25 mouse cellular contexts compared by ENCODE assay signal in the genomic region with DNA sequence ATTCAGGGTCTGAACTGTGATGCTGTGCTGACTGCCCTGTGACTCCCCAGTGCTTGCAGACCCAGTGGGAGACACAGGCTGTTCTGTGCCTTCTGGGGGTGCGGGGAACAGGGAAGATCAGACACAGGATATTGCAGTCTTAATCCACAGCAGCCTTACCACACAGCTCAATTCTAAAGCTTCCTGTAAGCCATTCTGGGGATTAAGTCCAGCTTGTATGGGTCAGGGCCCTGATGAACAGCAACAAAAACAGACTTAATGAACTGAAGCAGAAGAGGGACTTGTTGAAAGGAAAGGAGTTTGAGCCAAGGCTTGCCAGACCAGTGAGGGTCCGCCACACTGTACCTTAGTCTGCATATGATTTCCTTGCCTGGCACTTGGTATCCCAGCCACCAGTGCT. TPM values are rescaled to one million over a fixed set of nuclear protein-coding genes. Genes with fewer than 3 reads are reported as not detected.
DNase-seq lines count a peak whose midpoint lies in the region; ATAC-seq and TF ChIP-seq lines count a peak whose summit lies in the region.
"Had no signal": no experiment of that assay in that cellular context is flagged by ENCODE, and none has a peak within 500 bp of the region (broad histone marks: within the 10 kb centered on the region; RNA-seq: fewer than 3 reads in every experiment).

No protein-coding gene starts in this region.

- WGBS in hindbrain, embryonic 16.5 days: 74% methylated on average over 2 of the region's 2 CpGs
- WGBS in hindbrain, embryonic 11.5 days: 86% methylated on average over 2 of the region's 2 CpGs
- 37% methylated on average over 2 of the region's 2 CpGs for WGBS in midbrain, embryonic 13.5 days
- WGBS in midbrain, embryonic 15.5 days: 41% methylated on average over 2 of the region's 2 CpGs
- WGBS in intestine, embryonic 15.5 days: 87% methylated on average over 2 of the region's 2 CpGs

- H3K4me3 ChIP-seq in hindbrain, embryonic 16.5 days (ENCODE audit: low read length): no peak overlapping the region
- H3K4me3 ChIP-seq in hindbrain, embryonic 11.5 days (ENCODE audit: low read depth, low read length): no peak overlapping the region
- no peak overlapping the region for H3K4me3 ChIP-seq in midbrain, embryonic 13.5 days (replicated peaks)
- no peak overlapping the region for H3K4me3 ChIP-seq in midbrain, embryonic 15.5 days
- H3K4me3 ChIP-seq in intestine, embryonic 15.5 days (replicated peaks): no peak overlapping the region
- no peak overlapping the region for H3K4me3 ChIP-seq in left cerebral cortex, adult 2 months
- H3K4me3 ChIP-seq: embryonic facial prominence, embryonic 12.5 days; forebrain, embryonic 13.5 days; heart, embryonic 10.5 days; hindbrain, embryonic 13.5 days had no signal

- DNase-seq in hindbrain, embryonic 11.5 days (ENCODE audit: low spot score): no peak
- no peak for DNase-seq in left cerebral cortex, adult 2 months (ENCODE audit: extremely low spot score in 1 of 2, low spot score in 2 of 2)
- DNase-seq: adrenal gland, postnatal 25 days; cerebellum, adult 11 months; cerebellum, adult 9-10 months; cerebellum, postnatal 25 days; gastrocnemius, postnatal 36 days; heart, adult 18-20 months; heart, postnatal 10 days; heart, postnatal 4 days had no signal

- H3K4me1 ChIP-seq in hindbrain, embryonic 16.5 days (ENCODE audit: control insufficient read depth, insufficient read depth, low read depth, low read length): peaks cover 22% of the 10 kb centered on the region
- H3K4me1 ChIP-seq in hindbrain, embryonic 11.5 days (replicated peaks; ENCODE audit: control insufficient read depth, insufficient read depth, low read length): peaks cover 2% of the 10 kb centered on the region
- peaks cover 45% of the 10 kb centered on the region for H3K4me1 ChIP-seq in midbrain, embryonic 13.5 days (replicated peaks)
- H3K4me1 ChIP-seq in midbrain, embryonic 15.5 days: peaks cover 23% of the 10 kb centered on the region
- no peaks in the 10 kb centered on the region for H3K4me1 ChIP-seq in intestine, embryonic 15.5 days (replicated peaks)
- H3K4me1 ChIP-seq: embryonic facial prominence, embryonic 12.5 days had no signal

- H3K9ac ChIP-seq in hindbrain, embryonic 16.5 days (ENCODE audit: low read depth, low read length): no peak overlapping the region
- no peak overlapping the region for H3K9ac ChIP-seq in hindbrain, embryonic 11.5 days (ENCODE audit: low read depth, low read length)
- H3K9ac ChIP-seq in midbrain, embryonic 13.5 days (replicated peaks): no peak overlapping the region
- H3K9ac ChIP-seq in midbrain, embryonic 15.5 days: no peak overlapping the region
- no peak overlapping the region for H3K9ac ChIP-seq in intestine, embryonic 15.5 days
- H3K9ac ChIP-seq: embryonic facial prominence, embryonic 12.5 days; forebrain, embryonic 13.5 days; hindbrain, embryonic 13.5 days had no signal

- H3K27me3 ChIP-seq in hindbrain, embryonic 16.5 days (replicated peaks; ENCODE audit: control insufficient read depth, insufficient read depth, low read length): no peaks in the 10 kb centered on the region
- no peaks in the 10 kb centered on the region for H3K27me3 ChIP-seq in hindbrain, embryonic 11.5 days (ENCODE audit: control insufficient read depth, insufficient read depth, low read length)
- 0 out of 2 replicates have a peak, but pooled peaks cover 12% of the 10 kb centered on the region for H3K27me3 ChIP-seq in midbrain, embryonic 13.5 days
- H3K27me3 ChIP-seq in midbrain, embryonic 15.5 days (replicated peaks): no peaks in the 10 kb centered on the region
- H3K27me3 ChIP-seq in intestine, embryonic 15.5 days (replicated peaks): no peaks in the 10 kb centered on the region
- H3K27me3 ChIP-seq: embryonic facial prominence, embryonic 12.5 days; forebrain, embryonic 13.5 days; Patski had no signal

- no peaks in the 10 kb centered on the region for H3K9me3 ChIP-seq in hindbrain, embryonic 16.5 days (ENCODE audit: control insufficient read depth, low read length)
- no peaks in the 10 kb centered on the region for H3K9me3 ChIP-seq in hindbrain, embryonic 11.5 days (ENCODE audit: control insufficient read depth, low read length)
- no peaks in the 10 kb centered on the region for H3K9me3 ChIP-seq in midbrain, embryonic 13.5 days
- no peaks in the 10 kb centered on the region for H3K9me3 ChIP-seq in midbrain, embryonic 15.5 days
- no peaks in the 10 kb centered on the region for H3K9me3 ChIP-seq in intestine, embryonic 15.5 days
- H3K9me3 ChIP-seq: embryonic facial prominence, embryonic 12.5 days; forebrain, embryonic 13.5 days; heart, embryonic 10.5 days; hindbrain, embryonic 13.5 days had no signal

- TF ChIP-seq CTCF in left cerebral cortex, adult 2 months (IDR thresholded peaks at IDR 0.05): no peak

- H3K36me3 ChIP-seq in hindbrain, embryonic 16.5 days (ENCODE audit: control insufficient read depth, insufficient read depth, low read length): no peaks in the 10 kb centered on the region
- no peaks in the 10 kb centered on the region for H3K36me3 ChIP-seq in hindbrain, embryonic 11.5 days (ENCODE audit: control insufficient read depth, insufficient read depth, low read length)
- no peaks in the 10 kb centered on the region for H3K36me3 ChIP-seq in midbrain, embryonic 13.5 days
- no peaks in the 10 kb centered on the region for H3K36me3 ChIP-seq in midbrain, embryonic 15.5 days (replicated peaks)
- H3K36me3 ChIP-seq in intestine, embryonic 15.5 days: no peaks in the 10 kb centered on the region
- H3K36me3 ChIP-seq: embryonic facial prominence, embryonic 12.5 days; heart, embryonic 10.5 days; hindbrain, embryonic 13.5 days had no signal

- H3K27ac ChIP-seq in hindbrain, embryonic 16.5 days (ENCODE audit: low read depth, low read length): peak overlapping the region; percentile 29; the same call in 1 of the 2 replicates
- no peak overlapping the region for H3K27ac ChIP-seq in hindbrain, embryonic 11.5 days (ENCODE audit: low read depth, low read length)
- peak overlapping the region; percentile 47; the same call in 1 of the 2 replicates for H3K27ac ChIP-seq in midbrain, embryonic 13.5 days
- no peak overlapping the region for H3K27ac ChIP-seq in midbrain, embryonic 15.5 days
- H3K27ac ChIP-seq in intestine, embryonic 15.5 days: no peak overlapping the region
- no peak overlapping the region for H3K27ac ChIP-seq in left cerebral cortex, adult 2 months
- H3K27ac ChIP-seq: embryonic facial prominence, embryonic 12.5 days; forebrain, embryonic 13.5 days; heart, embryonic 10.5 days; hindbrain, embryonic 13.5 days had no signal

- no peak for ATAC-seq in hindbrain, embryonic 16.5 days
- ATAC-seq in hindbrain, embryonic 11.5 days (ENCODE audit: low FRiP score): no peak
- no peak for ATAC-seq in midbrain, embryonic 13.5 days
- no peak for ATAC-seq in midbrain, embryonic 15.5 days (replicated peaks)
- peak; percentile 29; the same call in 1 of the 2 replicates for ATAC-seq in granulocyte monocyte progenitor cell, adult 5-6 weeks (replicated peaks; ENCODE audit: poor library complexity, severe bottlenecking)
- no peak for ATAC-seq in intestine, embryonic 15.5 days
- ATAC-seq: activated CD4-positive, CD25-positive, alpha-beta regulatory T cell, adult 4 months; forebrain, embryonic 13.5 days; Patski had no signal

- intact Hi-C loops in left cerebral cortex, adult 2 months (cut with DNase I): no loop called here

- no peak overlapping the region for H3K4me2 ChIP-seq in hindbrain, embryonic 16.5 days (ENCODE audit: low read length)
- H3K4me2 ChIP-seq in hindbrain, embryonic 11.5 days (replicated peaks; ENCODE audit: low read depth, low read length): no peak overlapping the region
- no peak overlapping the region for H3K4me2 ChIP-seq in midbrain, embryonic 13.5 days (replicated peaks)
- H3K4me2 ChIP-seq in midbrain, embryonic 15.5 days: no peak overlapping the region
- no peak overlapping the region for H3K4me2 ChIP-seq in intestine, embryonic 15.5 days (replicated peaks)
- H3K4me2 ChIP-seq: embryonic facial prominence, embryonic 12.5 days; forebrain, embryonic 13.5 days; hindbrain, embryonic 13.5 days had no signal

RNA-seq across cellular contexts. Expression of a gene that starts 58.4 kb away (rescaled TPM):
- polyA plus RNA-seq in hindbrain, embryonic 16.5 days (2015; fragmentation: Nextera tagmentation; extraction: Ambion mirVana): 23.8 and 34.7 TPM in 2 replicates
- polyA plus RNA-seq in hindbrain, embryonic 11.5 days (2014; fragmentation: Nextera tagmentation; extraction: Ambion mirVana): 22.6 and 24.9 TPM in 2 replicates
- polyA plus RNA-seq in midbrain, embryonic 13.5 days (2015; fragmentation: Nextera tagmentation; extraction: Ambion mirVana): 39.2 and 50.0 TPM in 2 replicates
- 70.6 and 71.3 TPM in 2 replicates for polyA plus RNA-seq in midbrain, embryonic 15.5 days (2015; fragmentation: Nextera tagmentation; extraction: Ambion mirVana)
- 12.8 and 19.7 TPM in 2 replicates for total RNA-seq in granulocyte monocyte progenitor cell, adult 5-6 weeks (2014; fragmentation: Nextera tagmentation)
- total RNA-seq in granulocyte monocyte progenitor cell, adult 5-6 weeks (2017): 16.5 and 18.7 TPM in 2 replicates
- polyA plus RNA-seq in intestine, embryonic 15.5 days (2015; fragmentation: Nextera tagmentation; extraction: Ambion mirVana): 3.4 and 4.2 TPM in 2 replicates
- total RNA-seq in left cerebral cortex, adult 2 months (2021): 100 to 1,000 TPM in 1 of 2 experiments, 10 to 100 TPM in 1; 93.2 to 123 TPM
- total RNA-seq: gastrocnemius, adult 8-10 months had no signal

RNA-seq across cellular contexts. Expression of a gene that starts 59.6 kb away (rescaled TPM):
- 10.9 and 15.8 TPM in 2 replicates for polyA plus RNA-seq in hindbrain, embryonic 16.5 days (2015; fragmentation: Nextera tagmentation; extraction: Ambion mirVana)
- 13.8 and 16.6 TPM in 2 replicates for polyA plus RNA-seq in hindbrain, embryonic 11.5 days (2014; fragmentation: Nextera tagmentation; extraction: Ambion mirVana)
- polyA plus RNA-seq in midbrain, embryonic 13.5 days (2015; fragmentation: Nextera tagmentation; extraction: Ambion mirVana): 79.2 and 91.8 TPM in 2 replicates
- polyA plus RNA-seq in midbrain, embryonic 15.5 days (2015; fragmentation: Nextera tagmentation; extraction: Ambion mirVana): 52.0 and 58.2 TPM in 2 replicates
- total RNA-seq in granulocyte monocyte progenitor cell, adult 5-6 weeks (2014; fragmentation: Nextera tagmentation): 1.7 TPM in 1 of 2 replicates, not detected in the other
- total RNA-seq in granulocyte monocyte progenitor cell, adult 5-6 weeks (2017): 0.46 TPM in 1 of 2 replicates, not detected in the other
- polyA plus RNA-seq in intestine, embryonic 15.5 days (2015; fragmentation: Nextera tagmentation; extraction: Ambion mirVana): not detected in 2 replicates
- total RNA-seq in left cerebral cortex, adult 2 months (2021): under 1 TPM; 0.27 to 0.44 TPM
- total RNA-seq: adrenal gland, adult 18-20 months; adrenal gland, postnatal 25 days; CH12.LX; gastrocnemius, adult 8-10 months; gastrocnemius, postnatal 36 days; heart, adult 18-20 months; heart, postnatal 10 days; heart, postnatal 4 days had no signal
- polyA plus RNA-seq: activated CD4-positive, CD25-positive, alpha-beta regulatory T cell, adult 4 months; heart, embryonic 14.5 days; Patski had no signal

Comparison
In these comparisons a context has a peak if more than half of its experiments do, and no peak if none do; other contexts are left out.
1. H3K27ac ChIP-seq: peak in hindbrain, embryonic 16.5 days (single experiment) and midbrain, embryonic 13.5 days (single experiment); none in hindbrain, embryonic 11.5 days (single experiment), midbrain, embryonic 15.5 days (single experiment), intestine, embryonic 15.5 days (single experiment) and left cerebral cortex, adult 2 months (single experiment).
2. RNA of a gene that starts 59.6 kb away (polyA plus RNA-seq): 79.2 to 91.8 TPM in midbrain, embryonic 13.5 days, 52.0 to 58.2 TPM in midbrain, embryonic 15.5 days, 13.8 to 16.6 TPM in hindbrain, embryonic 11.5 days and 10.9 to 15.8 TPM in hindbrain, embryonic 16.5 days; not detected in intestine, embryonic 15.5 days; every median in the first group is over 10 times any median in the second.